Mouse (Mus musculus) left cerebral cortex, postnatal 10 days (tissue): ENCODE measurements at regions not wholly inside any gene's neighbourhood (a gene's known extent, or its start where the extent isn't known, plus 50 kb on each side); places are given as distances from the start of the nearest gene placed in this dataset.
"Not testable (repeated sequence)": the region's sequence is repeated elsewhere in the genome, so short reads cannot be mapped to it uniquely, and the experiment has no call there.

Source experiments
- DNase-seq, 2 experiments: peaks; one replicate each; pipeline ENCODE4 v3.0.0; 2021 to 2022; ENCODE audit warnings: low spot score in 2 of 2, mixed read lengths in 1 of 2; ENCODE audit errors: extremely low spot score in 1 of 2
- intact Hi-C: fragments of 180-260 bp; cut with DNase I; formaldehyde crosslinking; loops from one replicate; pipeline ENCODE4 v1.15.1; 2025

- DNase-seq = no peak
- intact Hi-C loops = loop anchor here (10.0 kb wide), 1 partner anchor 219 kb away; no protein-coding TSS in a partner anchor
Observed at GRCm38 (mm10) chr16:29736211-29736610, 157.1 kb downstream of the Opa1 start.

GRCm38 (mm10) chr16:29738075-29738474, 158.9 kb downstream of the Opa1 start:
- intact Hi-C loops = loop anchor here (10.0 kb wide), 1 partner anchor 217 kb away; no protein-coding TSS in a partner anchor
- no peak for DNase-seq

- intact Hi-C loops = no loop called here
- DNase-seq = no peak
Observed at GRCm38 (mm10) chr16:29742497-29743230, 163.5 kb downstream of the Opa1 start.

- no peak for DNase-seq
- intact Hi-C loops = no loop called here
Observed at GRCm38 (mm10) chr16:29745486-29745885, 166.4 kb downstream of the Opa1 start.

- intact Hi-C loops = no loop called here
Observed at GRCm38 (mm10) chr16:29746245-29746644, 167.1 kb downstream of the Opa1 start.

GRCm38 (mm10) chr16:29749167-29749566, 170.0 kb downstream of the Opa1 start:
- no peak for DNase-seq
- intact Hi-C loops = no loop called here

More at GRCm38 (mm10) chr16:29746245-29746644, 167.1 kb downstream of the Opa1 start:
- DNase-seq = no peak

- intact Hi-C loops = no loop called here
- no peak for DNase-seq
Observed at GRCm38 (mm10) chr16:29754579-29755199, 175.6 kb downstream of the Opa1 start.

GRCm38 (mm10) chr16:29758246-29758645, 179.1 kb downstream of the Opa1 start:
- intact Hi-C loops = no loop called here
- DNase-seq = no peak

GRCm38 (mm10) chr16:29759416-29759815, 180.3 kb downstream of the Opa1 start:
- DNase-seq = no peak
- intact Hi-C loops = no loop called here

- intact Hi-C loops = no loop called here
- DNase-seq = no peak
Observed at GRCm38 (mm10) chr16:29760627-29761026, 181.5 kb downstream of the Opa1 start.

GRCm38 (mm10) chr16:29761779-29762277, 182.7 kb downstream of the Opa1 start:
- intact Hi-C loops = no loop called here
- peak; percentile 24 to 83 for DNase-seq

GRCm38 (mm10) chr16:29764376-29764775, 185.2 kb downstream of the Opa1 start:
- no peak for DNase-seq
- intact Hi-C loops = no loop called here

GRCm38 (mm10) chr16:29765801-29766200, 186.7 kb downstream of the Opa1 start:
- intact Hi-C loops, DNase-seq: not testable (repeated sequence)

GRCm38 (mm10) chr16:29771320-29771719, 192.2 kb downstream of the Opa1 start:
- intact Hi-C loops = no loop called here
- no peak for DNase-seq

- intact Hi-C loops = loop anchor here (1.0 kb wide), 1 partner anchor 42 kb away; no protein-coding TSS in a partner anchor
- no peak for DNase-seq
Observed at GRCm38 (mm10) chr16:29771728-29772608, 192.8 kb downstream of the Opa1 start.

- DNase-seq = no peak
- intact Hi-C loops = loop anchor here (1.0 kb wide), 1 partner anchor 42 kb away; no protein-coding TSS in a partner anchor
Observed at GRCm38 (mm10) chr16:29772609-29772988, 193.5 kb downstream of the Opa1 start.

GRCm38 (mm10) chr16:29773056-29773455, 193.9 kb downstream of the Opa1 start:
- intact Hi-C loops = no loop called here
- DNase-seq = peak in 1 of 2 experiments; percentile 15

GRCm38 (mm10) chr16:29774949-29775348, 195.8 kb downstream of the Opa1 start:
- DNase-seq = no peak
- intact Hi-C loops = no loop called here

GRCm38 (mm10) chr16:29775879-29776278, 196.7 kb downstream of the Opa1 start:
- intact Hi-C loops = no loop called here
- no peak for DNase-seq
